Mouse (Mus musculus): ENCODE results near the gene Nle1. TPM values are rescaled to one million over a fixed set of nuclear protein-coding genes. Genes with fewer than 3 reads are reported as not detected.

Nle1 gene
- polyA plus RNA-seq, 2 experiments from 2014 or later, result 44.3 to 71.1 TPM

DNA sequence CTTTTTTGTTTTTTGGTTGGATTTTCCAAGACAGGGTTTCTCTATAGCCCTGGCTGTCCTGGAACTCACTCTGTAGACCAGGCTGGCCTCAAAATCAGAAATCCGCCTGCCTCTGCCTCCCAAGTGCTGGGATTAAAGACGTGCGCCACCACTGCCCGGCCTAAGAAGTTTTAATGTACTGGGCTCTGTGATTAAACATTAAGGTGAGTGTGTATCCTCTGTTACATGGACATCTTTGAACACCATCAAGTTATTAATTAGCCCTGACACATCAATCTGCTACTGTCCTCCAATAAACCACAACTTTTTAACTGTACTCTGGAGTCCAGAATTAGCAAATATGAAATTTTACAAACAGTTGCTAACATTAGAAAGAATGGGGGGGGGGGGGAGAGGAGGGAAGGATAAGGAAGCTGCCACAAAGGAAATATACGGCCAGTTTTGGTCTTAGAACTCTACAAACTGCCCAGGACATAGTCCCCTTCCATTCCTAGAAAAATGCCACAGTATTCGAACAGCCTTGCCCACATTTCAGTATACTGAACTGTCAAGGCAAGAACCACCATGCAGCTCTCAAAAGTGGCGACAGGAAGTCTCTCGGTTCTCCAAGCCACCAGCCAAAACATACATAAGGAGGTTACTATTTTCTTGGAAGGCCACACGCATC lies 38.6 kb downstream of the Nle1 start:
- ATAC-seq, result no peak

DNA sequence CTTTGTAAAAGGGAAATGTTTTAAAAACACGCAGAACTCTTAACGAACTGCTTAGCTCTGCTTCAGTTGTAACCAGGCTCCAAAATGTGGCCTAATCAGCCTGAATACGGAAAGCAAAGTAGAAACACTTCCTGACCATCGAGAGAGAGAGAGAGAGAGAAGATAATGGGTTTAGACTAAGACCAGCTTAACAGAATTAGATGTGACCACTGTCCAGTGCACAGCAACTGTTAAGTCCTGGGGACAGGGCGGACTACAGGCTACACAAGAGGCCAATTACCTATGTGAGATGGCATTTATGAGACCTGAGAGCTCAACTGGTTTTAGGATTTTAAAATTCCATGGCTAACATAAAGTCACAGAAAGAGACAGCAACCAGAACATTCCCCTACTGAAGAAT lies 40.3 kb downstream of the Nle1 start:
- ATAC-seq, result no peak

DNA sequence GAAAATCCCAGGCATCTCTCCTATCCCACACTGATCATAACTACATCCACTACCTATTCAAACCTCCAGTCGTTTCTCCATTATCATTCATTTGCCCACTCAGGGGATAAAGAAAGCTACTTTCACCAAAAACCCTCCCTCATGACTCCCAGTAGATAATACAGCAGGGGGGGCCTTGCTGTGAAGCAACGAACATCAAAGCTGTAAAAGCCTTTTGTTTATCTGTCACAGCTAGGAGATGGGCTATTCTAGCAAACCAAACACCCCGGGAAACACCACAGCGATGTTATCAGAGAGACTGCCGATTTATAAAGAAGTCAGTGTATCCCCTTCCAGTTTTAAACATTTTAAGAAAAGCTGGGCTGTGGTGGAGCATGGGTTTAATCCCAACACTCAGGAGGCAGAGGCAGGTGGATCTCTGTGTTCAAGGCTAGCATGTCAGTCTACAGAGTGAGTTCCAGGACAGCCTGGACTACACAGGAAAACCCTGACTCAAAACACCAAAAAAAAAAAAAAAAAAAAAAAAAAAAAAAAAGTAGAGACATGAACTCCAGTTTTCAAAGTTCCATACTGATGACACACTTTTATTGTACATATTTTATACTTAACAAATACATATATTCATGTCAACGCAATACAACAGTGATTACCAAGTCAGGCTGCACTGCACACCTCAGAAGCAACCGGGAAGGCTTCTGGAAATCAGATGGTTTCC lies 41.2 kb downstream of the Nle1 start:
- no peak for ATAC-seq

DNA sequence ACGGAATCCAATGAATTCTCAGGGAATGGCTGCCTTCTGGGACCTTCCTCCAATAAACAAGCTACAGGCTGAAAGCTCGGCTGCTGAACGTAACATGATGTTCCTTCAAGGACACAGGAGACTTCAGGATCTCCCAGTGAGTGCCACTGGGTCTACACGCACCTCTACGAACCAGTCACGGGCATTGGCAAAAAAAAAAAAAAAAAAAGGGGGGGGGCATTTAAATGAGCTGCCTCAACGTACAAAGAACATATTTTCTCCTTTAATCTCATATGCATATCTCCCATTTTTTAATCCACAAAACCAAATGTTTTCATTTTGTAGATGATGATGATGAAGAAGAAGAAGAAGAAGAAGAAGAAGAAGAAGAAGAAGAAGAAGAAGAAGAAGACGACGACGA lies 42.3 kb downstream of the Nle1 start:
- ATAC-seq, result no peak

DNA sequence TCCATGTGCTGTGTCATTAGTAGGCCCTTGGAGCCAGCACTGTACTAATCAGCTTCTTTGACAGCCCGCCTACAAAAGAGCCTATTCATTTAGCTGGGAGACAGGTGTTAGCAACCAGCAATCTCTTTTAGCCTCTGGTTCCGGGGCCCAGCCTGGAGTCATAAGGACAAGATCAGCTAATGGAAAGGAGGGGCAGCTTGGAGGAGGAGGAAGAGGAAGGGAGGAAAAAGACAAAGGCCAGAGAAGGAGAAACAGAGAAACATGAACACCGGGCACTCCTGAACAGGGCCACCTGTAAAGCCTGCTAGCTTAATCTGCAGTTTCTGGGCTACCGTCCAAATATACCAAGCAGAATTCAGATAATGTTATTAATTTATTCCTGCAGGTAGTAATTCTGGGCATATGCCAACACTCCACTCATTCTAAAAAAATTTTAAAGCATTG lies 44.7 kb downstream of the Nle1 start:
- no peak for ATAC-seq

DNA sequence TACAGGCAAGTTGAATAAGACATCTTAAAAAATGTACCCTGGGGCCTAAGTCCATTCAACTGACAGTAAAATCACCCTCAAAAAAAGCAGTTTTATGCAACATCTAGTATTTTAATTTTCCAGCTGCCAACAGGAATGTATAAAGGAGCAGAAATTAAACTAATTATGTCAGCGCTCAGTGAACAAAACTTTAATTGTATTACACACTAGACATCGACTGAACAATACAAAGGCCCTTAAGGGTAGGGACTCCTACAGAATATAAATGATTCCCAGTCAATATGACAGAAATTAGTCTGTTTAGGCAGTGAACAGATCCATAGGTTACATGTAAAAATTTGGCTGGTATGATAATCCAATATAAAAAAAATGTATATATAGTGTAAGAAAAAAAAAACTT lies 45.2 kb downstream of the Nle1 start:
- no peak for ATAC-seq

DNA sequence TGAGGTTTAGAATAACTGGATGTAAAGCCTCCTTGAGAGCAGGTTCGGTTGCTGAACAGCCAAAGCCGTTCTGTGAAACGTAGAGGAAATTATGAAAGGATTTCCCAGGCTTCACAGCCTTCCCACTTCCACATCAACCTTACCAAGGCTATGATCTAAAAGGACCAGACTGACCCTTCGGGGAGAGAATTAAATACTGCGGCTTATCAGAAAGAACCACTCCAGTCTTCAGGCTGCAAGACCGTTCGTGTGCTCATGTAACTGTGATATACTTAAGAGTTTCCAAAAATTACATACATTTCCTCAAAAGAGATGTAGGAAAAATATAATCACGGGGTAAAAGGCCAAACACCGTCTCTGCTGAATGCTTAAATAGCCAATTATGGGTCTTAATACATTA lies 45.6 kb downstream of the Nle1 start:
- ATAC-seq, result no peak

DNA sequence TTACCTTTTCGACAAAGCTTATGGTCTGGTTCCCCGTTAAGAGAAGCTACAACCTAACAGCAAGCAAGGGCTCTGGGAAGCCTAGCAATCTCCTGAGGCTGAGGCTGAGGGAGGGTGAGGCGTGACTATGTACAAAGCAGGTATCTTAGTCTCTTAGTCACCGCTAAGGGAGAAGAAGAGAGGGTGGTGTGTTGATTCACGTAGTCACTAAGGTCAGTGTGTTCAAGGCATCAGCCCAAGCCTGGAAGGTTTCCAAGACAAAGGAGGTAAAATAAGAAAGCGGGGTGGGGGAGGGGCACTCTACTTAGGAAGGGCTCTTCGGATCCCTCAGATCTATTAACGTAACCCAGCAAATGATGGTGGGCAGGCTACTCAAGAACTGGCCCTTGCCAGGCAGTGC lies 46.7 kb downstream of the Nle1 start:
- no peak for ATAC-seq

DNA sequence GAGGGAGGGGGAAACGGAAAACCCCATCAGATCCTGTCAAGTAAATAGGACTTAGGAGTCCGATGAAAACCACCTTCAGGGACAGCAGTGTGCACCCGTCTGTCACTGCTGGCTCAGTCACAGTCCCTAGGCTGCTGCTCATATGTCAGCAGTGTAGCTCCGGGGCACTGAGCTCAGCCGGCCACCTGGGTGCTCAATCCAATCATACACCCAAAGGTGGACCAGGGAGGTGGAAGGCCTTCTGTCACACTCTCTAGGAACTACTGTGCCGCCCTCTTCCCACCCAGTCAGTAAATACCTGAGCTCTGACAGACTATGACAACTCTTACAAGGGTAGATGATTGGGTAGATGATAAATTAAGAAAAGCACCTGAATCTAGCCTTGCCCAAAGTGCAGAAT lies 47.5 kb downstream of the Nle1 start:
- ATAC-seq, result no peak

DNA sequence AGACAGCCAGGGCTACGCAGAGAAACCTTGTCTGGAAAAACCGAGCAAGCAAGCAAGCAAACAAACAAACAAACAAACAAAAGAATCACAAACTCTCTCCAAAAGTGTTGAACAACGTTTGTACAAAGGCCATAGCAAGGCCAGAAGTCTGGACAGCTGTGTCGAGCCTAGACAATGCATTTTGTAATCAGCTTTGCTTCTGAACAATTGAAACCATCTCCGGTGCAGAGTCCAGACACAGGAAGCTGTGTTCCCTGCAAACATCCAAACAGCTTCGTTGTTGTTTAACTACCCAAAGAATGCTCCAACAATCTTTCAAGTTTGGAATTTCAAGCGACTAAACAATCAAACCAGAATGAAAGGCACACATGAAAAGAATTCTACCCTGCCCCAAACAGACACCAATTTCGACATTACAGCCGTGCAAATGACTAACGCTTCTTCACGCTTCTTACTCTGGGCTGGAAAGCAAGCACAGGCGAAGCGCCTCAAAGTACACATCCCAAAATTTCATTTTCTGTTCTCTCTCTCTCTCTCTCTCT lies 50.8 kb downstream of the Nle1 start:
- no peak for ATAC-seq

DNA sequence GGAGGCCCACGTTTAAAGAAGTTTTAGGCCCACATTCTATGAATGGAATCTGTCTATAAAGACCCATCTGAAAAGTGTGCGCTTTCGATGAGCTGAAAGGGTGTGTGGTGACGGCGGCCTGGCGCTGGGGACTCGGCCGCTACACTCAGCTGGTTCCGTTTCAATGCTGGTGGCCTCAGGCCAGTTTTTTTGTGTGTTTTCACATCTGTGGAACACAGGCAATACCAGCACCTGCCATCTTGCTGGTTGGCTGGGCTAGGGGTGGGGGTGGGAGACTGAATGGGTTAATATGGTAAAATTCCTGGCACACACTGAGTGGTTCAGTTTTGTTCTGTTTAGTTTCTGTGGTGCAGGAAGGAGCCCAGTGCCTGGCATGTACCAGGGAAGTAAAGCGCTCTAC lies 52.2 kb downstream of the Nle1 start:
- ATAC-seq, result no peak

DNA sequence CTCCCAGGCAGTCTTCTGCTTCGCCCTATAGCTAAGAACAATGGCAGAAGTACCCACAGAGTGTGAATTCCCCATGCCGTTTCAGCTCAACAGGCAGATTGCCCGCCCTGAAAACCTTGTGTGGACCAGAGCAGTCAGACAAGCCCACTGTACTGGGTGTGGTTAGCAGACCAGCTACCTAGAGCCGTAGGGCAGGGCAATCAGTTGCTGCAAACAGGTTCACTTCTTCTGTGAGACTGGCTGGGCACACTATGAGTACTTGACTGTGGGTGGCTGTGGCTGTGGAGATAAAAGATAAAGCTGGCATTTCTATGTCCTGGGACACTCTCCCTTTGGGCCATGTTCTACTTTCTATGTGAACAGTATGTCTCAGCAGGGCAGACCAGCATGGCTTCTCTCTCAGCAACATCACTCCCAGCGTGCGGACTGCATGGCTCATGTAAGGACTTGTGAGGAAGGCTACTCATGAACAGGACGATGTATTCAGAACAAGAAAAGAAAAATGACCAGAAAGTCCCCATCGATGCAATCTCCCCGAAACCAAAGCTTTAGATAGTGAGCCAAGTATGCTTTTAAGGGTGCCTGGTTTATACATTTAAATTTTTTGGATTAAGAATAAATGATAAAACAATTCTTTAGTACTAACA lies 52.8 kb downstream of the Nle1 start:
- no peak for ATAC-seq

DNA sequence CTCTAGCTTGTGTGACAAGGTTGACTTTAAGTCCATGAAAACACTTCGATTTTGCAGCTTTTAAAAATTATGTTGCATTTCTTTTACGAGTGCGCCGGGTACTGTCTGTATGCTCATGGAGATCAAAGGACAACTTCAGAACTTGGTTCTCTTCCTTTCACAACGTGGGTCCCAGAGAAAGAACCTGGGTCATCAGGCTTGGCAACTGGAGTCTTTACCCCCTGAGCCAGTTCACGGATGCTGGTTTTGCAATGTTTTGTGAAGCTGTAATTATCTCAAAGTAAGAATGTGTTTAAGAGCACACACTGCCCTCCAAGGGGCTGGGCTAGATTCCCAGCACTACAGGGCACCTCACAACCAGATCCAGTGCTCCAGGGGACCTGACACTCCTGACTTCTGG lies 54.1 kb downstream of the Nle1 start:
- no peak for ATAC-seq

DNA sequence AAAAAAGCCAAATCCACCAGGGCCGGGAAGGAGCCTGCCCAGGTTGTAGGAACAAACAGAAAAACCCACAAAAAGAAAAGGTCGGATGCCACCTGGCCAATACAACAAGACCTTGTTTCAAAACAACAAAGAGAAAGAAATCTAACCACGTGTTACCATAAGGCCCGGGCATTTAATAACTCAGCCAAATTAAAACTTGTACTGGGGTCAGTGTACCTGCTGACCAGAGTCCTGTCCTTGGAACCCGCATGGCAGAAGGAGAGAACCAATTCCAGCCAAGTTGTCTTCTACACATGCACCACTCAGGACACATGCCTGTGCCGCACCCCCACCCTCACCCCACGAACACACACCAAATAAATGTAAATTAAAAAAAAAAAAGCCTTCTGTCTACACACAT lies 55.3 kb downstream of the Nle1 start:
- no peak for ATAC-seq

DNA sequence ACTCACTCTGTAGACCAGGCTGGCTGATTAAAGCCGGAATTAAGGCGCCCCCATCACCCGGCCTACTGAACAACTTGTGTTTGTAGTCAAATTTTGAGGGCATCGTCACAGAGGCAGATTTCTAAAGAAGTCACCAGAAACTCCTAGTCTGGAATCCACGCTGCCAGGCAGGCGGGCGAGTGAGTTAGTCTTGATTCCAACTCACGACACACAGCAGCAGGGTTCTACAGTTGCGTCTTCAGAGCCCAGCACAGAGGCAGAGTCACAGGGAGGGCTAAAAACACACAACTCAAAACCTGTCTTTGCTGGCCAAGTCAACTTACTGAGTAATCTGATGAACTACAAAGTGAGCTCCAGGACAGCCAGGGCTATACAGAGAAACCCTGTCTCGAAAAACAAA lies 55.7 kb downstream of the Nle1 start:
- ATAC-seq, result no peak

DNA sequence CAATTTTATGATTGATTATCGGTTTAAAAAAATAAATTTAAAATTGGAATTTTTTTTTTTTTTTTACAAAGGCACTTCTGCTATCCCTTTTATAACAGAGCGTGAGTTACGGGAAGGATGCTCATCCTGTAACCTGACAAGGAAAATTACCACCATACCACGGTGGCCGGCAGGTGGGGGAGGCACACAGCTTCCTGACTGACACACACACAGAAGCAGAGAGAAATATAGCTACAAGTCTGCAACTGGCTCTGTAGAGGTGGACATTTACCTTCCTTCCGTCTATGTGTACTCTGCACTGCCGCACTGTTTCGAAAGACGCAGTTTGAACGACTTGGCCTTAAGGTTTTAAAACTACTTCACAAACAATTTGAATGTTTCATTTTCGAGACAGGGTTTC lies 56.1 kb downstream of the Nle1 start:
- ATAC-seq, result no peak

Other genes starting within 250 kb of the Nle1 start
- under 1 TPM in 1 of 2 experiments, not detected in 1; 0.77 TPM for gene Cct6b, start 144.1 kb downstream of the Nle1 start, polyA plus RNA-seq (2017; shearing (Covaris generic))
- gene Zfp830, start 144.1 kb downstream of the Nle1 start, polyA plus RNA-seq (2017; shearing (Covaris generic)), result 10 to 100 TPM; 33.6 to 36.5 TPM
- 10 to 100 TPM; 16.0 to 20.8 TPM for gene Lig3, start 127.3 kb downstream of the Nle1 start, polyA plus RNA-seq (2017; shearing (Covaris generic))
- gene Rffl, start 37.2 kb downstream of the Nle1 start, polyA plus RNA-seq (2017; shearing (Covaris generic)), result 10 to 100 TPM in 1 of 2 experiments, 1 to 10 TPM in 1; 8.6 to 10.2 TPM
- 10 to 100 TPM; 26.7 to 35.3 TPM for gene Rad51d, start 17.8 kb downstream of the Nle1 start, polyA plus RNA-seq (2017; shearing (Covaris generic))
- under 1 TPM in 1 of 2 experiments, not detected in 1; 0.24 TPM for gene Fndc8, start 16.3 kb downstream of the Nle1 start, polyA plus RNA-seq (2017; shearing (Covaris generic))
- under 1 TPM in 1 of 2 experiments, not detected in 1; 0.12 TPM for gene Unc45b, start 2.1 kb upstream of the Nle1 start, polyA plus RNA-seq (2017; shearing (Covaris generic))
- 10 to 100 TPM; 30.3 to 39.4 TPM for gene Slfn5, start 42.9 kb upstream of the Nle1 start, polyA plus RNA-seq (2017; shearing (Covaris generic))
- gene Slfn9, start 83.4 kb upstream of the Nle1 start, polyA plus RNA-seq (2017; shearing (Covaris generic)), result 10 to 100 TPM; 10.7 to 17.9 TPM
- gene Slfn8, start 112.4 kb upstream of the Nle1 start, polyA plus RNA-seq (2017; shearing (Covaris generic)), result 100 to 1,000 TPM; 109 to 141 TPM
- gene Slfn2, start 156.7 kb upstream of the Nle1 start, polyA plus RNA-seq (2017; shearing (Covaris generic)), result 100 to 1,000 TPM; 806 to 834 TPM
- gene Slfn1, start 208.4 kb upstream of the Nle1 start, polyA plus RNA-seq (2017; shearing (Covaris generic)), result 100 to 1,000 TPM; 247 to 270 TPM